Mouse (Mus musculus): Measurements from ENCODE around the gene Clcf1.

The Clcf1 gene

GRCm38 (mm10) chr19:4187303-4187702 lies 26.7 kb upstream of the Clcf1 start:
- TF ChIP-seq GATA4 (IDR thresholded peaks at IDR 0.05; ENCODE audit: insufficient replicate concordance, low read length) = no peak

- no peak for TF ChIP-seq GATA4 (IDR thresholded peaks at IDR 0.05; ENCODE audit: insufficient replicate concordance, low read length)
Measured at GRCm38 (mm10) chr19:4189051-4189620, 24.9 kb upstream of the Clcf1 start.

- no peak for TF ChIP-seq GATA4 (IDR thresholded peaks at IDR 0.05; ENCODE audit: insufficient replicate concordance, low read length)
Measured at GRCm38 (mm10) chr19:4190831-4191334, 23.2 kb upstream of the Clcf1 start, which contains the start of gene Tbc1d10c. TSS of gene Tbc1d10c (minus strand) at chr19:4191284.

GRCm38 (mm10) chr19:4191528-4192250 lies 22.3 kb upstream of the Clcf1 start, which contains the start of gene Ppp1ca:
TSS of gene Ppp1ca (plus strand) at chr19:4192065.
- no peak for TF ChIP-seq GATA4 (IDR thresholded peaks at IDR 0.05; ENCODE audit: insufficient replicate concordance, low read length)

- no peak for TF ChIP-seq GATA4 (IDR thresholded peaks at IDR 0.05; ENCODE audit: insufficient replicate concordance, low read length)
Measured at GRCm38 (mm10) chr19:4192251-4192985, 21.6 kb upstream of the Clcf1 start.

- TF ChIP-seq GATA4 (IDR thresholded peaks at IDR 0.05; ENCODE audit: insufficient replicate concordance, low read length) = no peak
Measured at GRCm38 (mm10) chr19:4193129-4193528, 20.9 kb upstream of the Clcf1 start.

- no peak for TF ChIP-seq GATA4 (IDR thresholded peaks at IDR 0.05; ENCODE audit: insufficient replicate concordance, low read length)
Measured at GRCm38 (mm10) chr19:4194021-4194724, 19.9 kb upstream of the Clcf1 start.

GRCm38 (mm10) chr19:4194776-4195650 lies 19.0 kb upstream of the Clcf1 start:
- no peak for TF ChIP-seq GATA4 (IDR thresholded peaks at IDR 0.05; ENCODE audit: insufficient replicate concordance, low read length)

GRCm38 (mm10) chr19:4196048-4196447 lies 18.0 kb upstream of the Clcf1 start:
- no peak for TF ChIP-seq GATA4 (IDR thresholded peaks at IDR 0.05; ENCODE audit: insufficient replicate concordance, low read length)

GRCm38 (mm10) chr19:4196548-4196947 lies 17.5 kb upstream of the Clcf1 start:
- no peak for TF ChIP-seq GATA4 (IDR thresholded peaks at IDR 0.05; ENCODE audit: insufficient replicate concordance, low read length)

- no peak for TF ChIP-seq GATA4 (IDR thresholded peaks at IDR 0.05; ENCODE audit: insufficient replicate concordance, low read length)
Measured at GRCm38 (mm10) chr19:4197180-4197579, 16.9 kb upstream of the Clcf1 start.

GRCm38 (mm10) chr19:4201291-4201909 lies 12.6 kb upstream of the Clcf1 start, which contains the start of gene Rad9a:
TSS of gene Rad9a (minus strand) at chr19:4201662.
- TF ChIP-seq GATA4 (IDR thresholded peaks at IDR 0.05; ENCODE audit: insufficient replicate concordance, low read length) = peak; percentile 9; the same call in 1 of the 2 replicates

GRCm38 (mm10) chr19:4202149-4202548 lies 11.9 kb upstream of the Clcf1 start:
- TF ChIP-seq GATA4 (IDR thresholded peaks at IDR 0.05; ENCODE audit: insufficient replicate concordance, low read length) = no peak

- TF ChIP-seq GATA4 (IDR thresholded peaks at IDR 0.05; ENCODE audit: insufficient replicate concordance, low read length) = no peak
Measured at GRCm38 (mm10) chr19:4203148-4203547, 10.9 kb upstream of the Clcf1 start.

Measured in liver, adult (tissue).